Mouse (Mus musculus): ENCODE measurements at regions not wholly inside any gene's neighbourhood (a gene's known extent, or its start where the extent isn't known, plus 50 kb on each side); places are given as distances from the start of the nearest gene placed in this dataset.

DNA sequence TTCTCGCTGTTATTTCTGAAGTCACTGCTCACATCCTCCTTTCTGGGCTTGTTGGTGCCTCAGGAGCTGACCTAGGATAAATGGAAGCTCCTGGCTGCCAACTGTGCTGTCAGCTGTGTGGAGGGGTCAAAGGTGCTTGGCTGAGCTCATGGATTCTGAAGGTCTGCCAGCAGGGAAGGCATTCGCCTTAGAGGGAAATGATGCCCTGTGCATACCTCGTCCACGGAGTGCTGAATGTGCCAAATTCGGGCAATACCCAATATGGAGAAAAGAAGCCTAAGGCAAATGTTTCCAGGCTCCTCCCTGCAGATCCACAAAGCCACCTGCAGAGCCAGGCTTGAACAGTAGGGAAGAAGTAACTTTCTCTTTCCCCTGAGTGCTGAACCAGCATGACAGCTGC, 191.3 kb upstream of the Eya4 start:
- Histone ChIP-seq H3K27me3 (replicated peaks; ENCODE audit: control insufficient read depth, insufficient read depth, low read length) (no peaks in the 10 kb centered on the region), H3K9ac (replicated peaks; ENCODE audit: low read depth, low read length) (no peak overlapping the region), H3K4me3 (replicated peaks; ENCODE audit: low read length) (no peak overlapping the region), H3K36me3 (ENCODE audit: control insufficient read depth, insufficient read depth) (no peaks in the 10 kb centered on the region), H3K9me3 (ENCODE audit: control insufficient read depth, low read length) (no peaks in the 10 kb centered on the region), H3K4me1 (replicated peaks; ENCODE audit: control insufficient read depth, insufficient read depth, low read length) (no peaks in the 10 kb centered on the region), H3K27ac (ENCODE audit: low read length) (no peak overlapping the region), H3K4me2 (ENCODE audit: low read length) (no peak overlapping the region)
- WGBS = 46% methylated on average over 5 of the region's 5 CpGs
- no peak for ATAC-seq

DNA sequence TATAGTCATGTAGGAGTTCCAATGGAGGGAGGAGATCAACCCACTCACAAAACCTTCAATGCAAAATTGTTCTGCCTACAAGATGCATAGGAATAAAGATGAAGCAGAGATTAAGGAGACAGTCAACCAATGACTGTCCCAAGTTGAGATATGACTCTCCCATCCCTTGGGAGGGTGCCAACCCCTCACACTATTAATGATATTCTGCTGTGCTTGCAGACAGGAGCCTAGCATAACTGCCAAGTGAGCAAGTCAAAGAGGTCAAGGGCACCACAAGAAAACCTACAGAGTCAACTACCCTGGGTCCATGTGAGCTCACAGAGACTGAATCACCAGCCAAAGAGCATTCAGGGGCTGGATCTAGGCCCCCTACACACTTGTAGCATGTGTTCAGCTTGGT, 184.1 kb upstream of the Eya4 start:
- Histone ChIP-seq H3K9ac (replicated peaks; ENCODE audit: low read depth, low read length) (no peak overlapping the region), H3K9me3 (ENCODE audit: control insufficient read depth, low read length) (no peaks in the 10 kb centered on the region), H3K27me3 (replicated peaks; ENCODE audit: control insufficient read depth, insufficient read depth, low read length) (no peaks in the 10 kb centered on the region), H3K36me3 (ENCODE audit: control insufficient read depth, insufficient read depth) (no peaks in the 10 kb centered on the region), H3K4me3 (replicated peaks; ENCODE audit: low read length) (no peak overlapping the region), H3K4me1 (replicated peaks; ENCODE audit: control insufficient read depth, insufficient read depth, low read length) (no peaks in the 10 kb centered on the region), H3K27ac (ENCODE audit: low read length) (no peak overlapping the region), H3K4me2 (ENCODE audit: low read length) (no peak overlapping the region)
- no peak for ATAC-seq

DNA sequence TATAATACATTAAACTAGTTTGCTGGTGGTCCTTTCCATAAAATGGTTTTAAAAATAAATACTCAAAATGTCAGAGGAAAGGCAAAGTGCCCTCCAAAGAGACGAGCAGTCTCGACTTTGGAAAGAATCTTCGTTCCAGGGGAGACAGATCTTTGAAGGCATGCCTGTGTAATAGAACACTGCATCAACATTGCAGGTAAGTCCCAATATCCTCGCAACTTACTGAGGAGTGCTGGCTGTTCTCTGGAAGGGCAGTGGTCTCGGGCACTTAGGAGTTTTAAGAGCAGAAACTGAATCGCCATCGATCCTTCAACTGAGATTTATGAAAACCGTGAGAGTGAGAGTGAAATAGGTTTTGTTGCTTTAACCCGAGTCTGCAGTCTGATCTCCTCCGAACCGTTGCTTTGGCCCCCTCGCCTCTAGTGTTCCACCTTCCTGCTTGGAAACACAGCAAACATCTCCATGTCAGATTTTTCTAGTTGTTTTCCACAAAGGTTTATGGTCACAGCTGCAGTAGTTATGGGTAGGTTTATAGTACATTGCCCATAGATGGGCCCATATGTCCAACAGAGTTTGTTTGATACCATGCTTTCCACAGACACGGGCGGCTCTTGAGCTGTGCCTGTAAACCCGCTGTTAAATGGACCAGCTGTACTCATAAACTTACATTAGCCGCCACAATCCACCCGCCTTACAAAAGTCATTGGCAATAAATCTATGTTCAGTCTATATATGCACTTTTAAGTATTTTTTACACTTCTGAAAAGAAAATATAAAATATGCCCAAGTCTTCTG, 181.6 kb upstream of the Eya4 start:
- Histone ChIP-seq H3K27me3 (replicated peaks; ENCODE audit: control insufficient read depth, insufficient read depth, low read length) (no peaks in the 10 kb centered on the region), H3K9ac (replicated peaks; ENCODE audit: low read depth, low read length) (no peak overlapping the region), H3K36me3 (ENCODE audit: control insufficient read depth, insufficient read depth) (no peaks in the 10 kb centered on the region), H3K9me3 (ENCODE audit: control insufficient read depth, low read length) (no peaks in the 10 kb centered on the region), H3K4me1 (replicated peaks; ENCODE audit: control insufficient read depth, insufficient read depth, low read length) (no peaks in the 10 kb centered on the region), H3K27ac (ENCODE audit: low read length) (no peak overlapping the region), H3K4me2 (ENCODE audit: low read length) (no peak overlapping the region), H3K4me3 (replicated peaks; ENCODE audit: low read length) (no peak overlapping the region)
- ATAC-seq = no peak
- WGBS = 92% methylated on average over 17 of the region's 17 CpGs

DNA sequence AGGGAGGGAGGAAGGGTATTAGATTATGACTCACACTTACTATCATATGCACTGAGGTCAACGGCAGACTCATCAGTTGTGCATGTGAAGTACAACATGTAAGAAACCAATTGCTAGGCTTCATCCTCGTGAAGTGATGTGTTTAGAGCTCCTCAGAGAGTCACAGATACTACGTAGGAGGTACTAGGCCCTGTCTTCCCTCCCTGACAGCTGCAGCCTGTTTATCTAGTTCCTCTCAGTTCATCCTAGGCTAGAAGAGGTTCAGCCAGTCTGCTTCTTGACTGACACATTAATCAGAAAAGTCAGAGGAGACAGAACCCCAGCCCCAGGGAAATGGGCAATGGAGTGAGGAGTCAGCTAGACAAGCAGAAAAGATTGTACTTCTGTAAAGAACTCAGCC, 180.1 kb upstream of the Eya4 start:
- H3K4me1 ChIP-seq (replicated peaks; ENCODE audit: control insufficient read depth, insufficient read depth, low read length) = no peaks in the 10 kb centered on the region
- no peak for ATAC-seq
- no peaks in the 10 kb centered on the region for H3K9me3 ChIP-seq (ENCODE audit: control insufficient read depth, low read length)
- H3K4me3 ChIP-seq (replicated peaks; ENCODE audit: low read length) = no peak overlapping the region
- no peak overlapping the region for H3K4me2 ChIP-seq (ENCODE audit: low read length)
- WGBS = 85% methylated on average over 3 of the region's 3 CpGs
- no peaks in the 10 kb centered on the region for H3K36me3 ChIP-seq (ENCODE audit: control insufficient read depth, insufficient read depth)
- H3K27me3 ChIP-seq (replicated peaks; ENCODE audit: control insufficient read depth, insufficient read depth, low read length) = no peaks in the 10 kb centered on the region
- no peak overlapping the region for H3K27ac ChIP-seq (ENCODE audit: low read length)
- H3K9ac ChIP-seq (replicated peaks; ENCODE audit: low read depth, low read length) = no peak overlapping the region

DNA sequence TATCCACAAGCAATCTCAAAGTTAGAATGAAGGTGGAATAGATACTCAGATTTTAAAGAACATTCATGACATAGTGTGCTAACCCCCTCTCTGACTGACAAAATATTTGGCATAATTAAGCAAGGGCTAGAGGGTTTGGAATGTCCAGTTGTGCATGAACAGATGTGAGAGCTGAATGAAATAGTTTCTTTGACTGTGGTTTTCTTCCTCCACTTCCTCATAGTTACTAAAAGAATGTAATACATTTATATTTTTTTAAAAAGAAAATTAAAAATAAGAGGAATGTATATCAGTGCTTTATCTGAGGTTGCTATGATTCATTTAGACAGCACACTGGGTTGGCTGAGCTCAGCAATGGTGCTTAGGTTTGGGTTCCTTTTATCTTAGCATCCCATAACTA, 176.2 kb upstream of the Eya4 start:
- no peaks in the 10 kb centered on the region for H3K4me1 ChIP-seq (replicated peaks; ENCODE audit: control insufficient read depth, insufficient read depth, low read length)
- no peak overlapping the region for H3K27ac ChIP-seq (ENCODE audit: low read length)
- no peaks in the 10 kb centered on the region for H3K9me3 ChIP-seq (ENCODE audit: control insufficient read depth, low read length)
- H3K36me3 ChIP-seq (ENCODE audit: control insufficient read depth, insufficient read depth) = no peaks in the 10 kb centered on the region
- H3K27me3 ChIP-seq (replicated peaks; ENCODE audit: control insufficient read depth, insufficient read depth, low read length) = no peaks in the 10 kb centered on the region
- no peak for ATAC-seq
- H3K9ac ChIP-seq (replicated peaks; ENCODE audit: low read depth, low read length) = no peak overlapping the region
- no peak overlapping the region for H3K4me3 ChIP-seq (replicated peaks; ENCODE audit: low read length)
- no peak overlapping the region for H3K4me2 ChIP-seq (ENCODE audit: low read length)

DNA sequence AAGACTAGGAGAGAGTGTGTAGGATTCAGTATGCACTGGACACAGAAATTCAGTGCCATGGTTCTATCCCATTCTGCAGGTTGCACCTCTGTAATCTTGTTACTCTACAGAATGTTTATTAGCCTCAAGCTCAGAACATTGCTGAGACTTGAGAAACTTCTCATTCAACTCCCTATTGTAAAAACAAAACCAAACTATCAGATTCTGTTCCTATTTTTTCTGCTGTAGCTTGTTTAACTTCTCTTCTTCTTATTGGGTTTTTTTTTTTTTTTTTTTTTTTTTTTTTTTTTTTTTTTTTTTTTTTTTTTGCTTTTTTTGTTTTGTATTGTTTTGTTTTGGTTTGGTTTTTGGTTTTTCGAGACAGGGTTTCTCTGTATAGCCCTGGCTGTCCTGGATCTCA, 172.1 kb upstream of the Eya4 start:
- no peak overlapping the region for H3K4me2 ChIP-seq (ENCODE audit: low read length)
- no peaks in the 10 kb centered on the region for H3K36me3 ChIP-seq (ENCODE audit: control insufficient read depth, insufficient read depth)
- no peaks in the 10 kb centered on the region for H3K4me1 ChIP-seq (replicated peaks; ENCODE audit: control insufficient read depth, insufficient read depth, low read length)
- H3K9me3 ChIP-seq (ENCODE audit: control insufficient read depth, low read length) = no peaks in the 10 kb centered on the region
- no peak overlapping the region for H3K27ac ChIP-seq (ENCODE audit: low read length)
- H3K27me3 ChIP-seq (replicated peaks; ENCODE audit: control insufficient read depth, insufficient read depth, low read length) = no peaks in the 10 kb centered on the region
- no peak overlapping the region for H3K4me3 ChIP-seq (replicated peaks; ENCODE audit: low read length)
- 57% methylated on average over 1 of the region's 1 CpGs for WGBS
- ATAC-seq = no peak
- H3K9ac ChIP-seq (replicated peaks; ENCODE audit: low read depth, low read length) = no peak overlapping the region

DNA sequence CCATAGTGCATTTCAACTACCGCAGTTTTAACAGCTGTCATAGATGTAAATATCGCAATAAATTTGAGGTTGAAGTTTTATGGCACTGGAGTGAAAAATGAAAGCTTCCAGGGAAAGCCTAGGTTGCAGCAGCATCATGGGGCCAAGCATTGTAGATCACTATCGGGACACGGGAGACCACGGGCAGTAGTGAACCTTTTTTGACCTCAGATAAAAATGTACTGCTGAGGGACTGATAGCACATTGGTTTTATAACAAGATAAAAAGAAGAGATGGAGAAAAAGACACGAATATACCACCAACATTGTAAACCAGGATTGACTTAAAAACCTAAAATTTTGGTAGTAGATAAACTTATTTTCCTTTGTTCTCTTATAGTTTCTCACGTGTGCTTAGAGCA, 143.1 kb upstream of the Eya4 start:
- H3K36me3 ChIP-seq (ENCODE audit: control insufficient read depth, insufficient read depth) = no peaks in the 10 kb centered on the region
- no peaks in the 10 kb centered on the region for H3K27me3 ChIP-seq (replicated peaks; ENCODE audit: control insufficient read depth, insufficient read depth, low read length)
- no peak for ATAC-seq
- no peak overlapping the region for H3K4me2 ChIP-seq (ENCODE audit: low read length)
- H3K27ac ChIP-seq (ENCODE audit: low read length) = no peak overlapping the region
- H3K4me3 ChIP-seq (replicated peaks; ENCODE audit: low read length) = no peak overlapping the region
- 89% methylated on average over 7 of the region's 7 CpGs for WGBS
- H3K4me1 ChIP-seq (replicated peaks; ENCODE audit: control insufficient read depth, insufficient read depth, low read length) = no peaks in the 10 kb centered on the region
- H3K9ac ChIP-seq (replicated peaks; ENCODE audit: low read depth, low read length) = no peak overlapping the region
- H3K9me3 ChIP-seq (ENCODE audit: control insufficient read depth, low read length) = no peaks in the 10 kb centered on the region

DNA sequence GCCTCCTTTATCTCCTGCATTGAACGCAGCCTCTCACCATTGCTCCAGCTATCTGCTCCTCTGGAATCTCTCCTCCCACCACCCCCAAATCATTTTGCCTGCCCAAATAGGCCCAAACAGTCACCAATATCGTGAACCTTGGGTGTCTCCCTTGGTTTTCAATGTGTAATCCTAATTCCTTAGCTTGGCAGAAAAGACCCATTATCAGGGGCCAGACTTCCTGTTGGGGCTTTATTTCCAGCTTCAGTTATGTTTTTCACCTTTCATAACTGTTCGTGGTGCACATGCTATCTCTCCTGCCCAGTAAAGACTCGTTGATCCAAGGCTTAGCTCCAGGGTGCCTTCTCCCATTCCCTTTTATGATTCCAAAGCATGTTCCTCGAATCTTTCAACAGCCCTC, 142.4 kb upstream of the Eya4 start:
- H3K9ac ChIP-seq (replicated peaks; ENCODE audit: low read depth, low read length) = no peak overlapping the region
- no peak overlapping the region for H3K27ac ChIP-seq (ENCODE audit: low read length)
- WGBS = 60% methylated on average over 5 of the region's 5 CpGs
- H3K4me2 ChIP-seq (ENCODE audit: low read length) = no peak overlapping the region
- H3K4me3 ChIP-seq (replicated peaks; ENCODE audit: low read length) = no peak overlapping the region
- no peaks in the 10 kb centered on the region for H3K27me3 ChIP-seq (replicated peaks; ENCODE audit: control insufficient read depth, insufficient read depth, low read length)
- no peaks in the 10 kb centered on the region for H3K36me3 ChIP-seq (ENCODE audit: control insufficient read depth, insufficient read depth)
- no peaks in the 10 kb centered on the region for H3K4me1 ChIP-seq (replicated peaks; ENCODE audit: control insufficient read depth, insufficient read depth, low read length)
- H3K9me3 ChIP-seq (ENCODE audit: control insufficient read depth, low read length) = no peaks in the 10 kb centered on the region
- no peak for ATAC-seq

DNA sequence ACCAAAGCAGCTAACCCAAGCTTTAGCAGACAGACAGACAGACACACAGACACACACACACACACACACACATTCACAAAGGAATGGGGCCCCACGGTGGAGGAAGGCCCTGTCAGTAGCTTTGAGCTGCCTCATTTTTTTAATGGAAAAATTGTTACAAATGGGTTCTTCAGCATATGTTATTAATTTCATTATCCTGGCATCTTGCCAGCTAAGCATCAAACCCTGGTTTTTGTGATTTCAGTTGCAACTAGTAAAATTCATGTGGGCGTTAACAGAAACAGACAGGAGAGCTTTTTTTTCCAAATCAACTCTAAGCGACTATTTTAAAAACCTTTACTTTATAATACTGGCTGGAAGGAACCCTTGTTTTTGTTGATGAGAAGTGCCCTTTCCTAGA, 138.4 kb upstream of the Eya4 start:
- no peaks in the 10 kb centered on the region for H3K36me3 ChIP-seq (ENCODE audit: control insufficient read depth, insufficient read depth)
- ATAC-seq = no peak
- H3K27ac ChIP-seq (ENCODE audit: low read length) = no peak overlapping the region
- no peaks in the 10 kb centered on the region for H3K27me3 ChIP-seq (replicated peaks; ENCODE audit: control insufficient read depth, insufficient read depth, low read length)
- H3K4me2 ChIP-seq (ENCODE audit: low read length) = no peak overlapping the region
- WGBS = 70% methylated on average over 3 of the region's 3 CpGs
- no peaks in the 10 kb centered on the region for H3K9me3 ChIP-seq (ENCODE audit: control insufficient read depth, low read length)
- no peak overlapping the region for H3K4me3 ChIP-seq (replicated peaks; ENCODE audit: low read length)
- H3K4me1 ChIP-seq (replicated peaks; ENCODE audit: control insufficient read depth, insufficient read depth, low read length) = no peaks in the 10 kb centered on the region
- no peak overlapping the region for H3K9ac ChIP-seq (replicated peaks; ENCODE audit: low read depth, low read length)

DNA sequence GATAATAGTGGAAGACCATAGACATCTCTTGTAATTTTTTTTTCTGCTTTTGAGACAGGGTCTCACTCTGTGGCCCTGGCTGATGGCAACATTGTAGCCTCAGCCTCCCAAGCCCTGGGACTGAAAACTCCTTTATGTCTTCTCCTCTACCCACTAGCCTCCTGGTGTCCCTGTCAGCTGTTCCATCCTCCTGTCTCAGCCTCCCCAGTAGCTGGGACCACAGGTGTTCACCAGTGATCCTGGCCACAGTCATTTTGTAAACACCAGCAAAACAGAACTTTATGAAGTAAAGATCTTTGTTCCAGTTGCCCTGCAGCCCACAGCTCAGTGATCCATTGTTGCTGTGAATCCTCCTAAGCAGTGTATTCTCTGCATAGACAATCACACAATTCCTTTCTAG, 129.9 kb upstream of the Eya4 start:
- no peaks in the 10 kb centered on the region for H3K36me3 ChIP-seq (ENCODE audit: control insufficient read depth, insufficient read depth)
- H3K4me1 ChIP-seq (replicated peaks; ENCODE audit: control insufficient read depth, insufficient read depth, low read length) = no peaks in the 10 kb centered on the region
- no peaks in the 10 kb centered on the region for H3K27me3 ChIP-seq (replicated peaks; ENCODE audit: control insufficient read depth, insufficient read depth, low read length)
- H3K4me3 ChIP-seq (replicated peaks; ENCODE audit: low read length) = no peak overlapping the region
- no peak overlapping the region for H3K4me2 ChIP-seq (ENCODE audit: low read length)
- H3K9me3 ChIP-seq (ENCODE audit: control insufficient read depth, low read length) = no peaks in the 10 kb centered on the region
- no peak for ATAC-seq
- H3K9ac ChIP-seq (replicated peaks; ENCODE audit: low read depth, low read length) = no peak overlapping the region
- no peak overlapping the region for H3K27ac ChIP-seq (ENCODE audit: low read length)

Measured in forebrain, embryonic 16.5 days (tissue).